Mouse (Mus musculus) liver, postnatal 0 days (tissue): ENCODE measurements around the gene Grxcr1. TPM values are rescaled to one million over a fixed set of nuclear protein-coding genes. Genes with fewer than 3 reads are reported as not detected.

ENCODE experiments used
- ATAC-seq: fragments of 200-750 bp; cut with Nextera tagmentation; 2 replicates; pipeline ENCODE4 v1.8.0; 2017; ENCODE audit warnings: mild to moderate bottlenecking, moderate library complexity
- DNase-seq: peaks from one replicate; pipeline ENCODE4 v3.0.0-alpha.2; 2016
- H3K27ac ChIP-seq: fragments of 300-500 bp; sonication (generic); 2 replicates; pipeline ENCODE4 v1.5.1; 2014; ENCODE audit warnings: antibody characterized with exemption, moderate library complexity, mild to moderate bottlenecking, low read depth
- H3K27me3 ChIP-seq: fragments of 300-500 bp; sonication (generic); 2 replicates; pipeline ENCODE4 v1.6.1; 2014; ENCODE audit warnings: low read length, control low read depth, mixed read lengths; ENCODE audit not compliant: insufficient read depth
- H3K36me3 ChIP-seq: fragments of 300-500 bp; sonication (generic); replicated peaks from 2 replicates; pipeline ENCODE4 v1.6.1; 2014; ENCODE audit warnings: mild to moderate bottlenecking, control low read depth, low read length, moderate library complexity, mixed read lengths; ENCODE audit not compliant: insufficient read depth
- H3K4me1 ChIP-seq: fragments of 300-500 bp; sonication (generic); 2 replicates; pipeline ENCODE4 v1.6.1; 2014; ENCODE audit warnings: antibody characterized with exemption, mild to moderate bottlenecking, control low read depth; ENCODE audit not compliant: insufficient read depth
- H3K4me2 ChIP-seq: fragments of 300-500 bp; sonication (generic); 2 replicates; pipeline ENCODE4 v1.6.1; 2014; ENCODE audit warnings: low read depth, mild to moderate bottlenecking, low read length, moderate library complexity, mixed read lengths
- H3K4me3 ChIP-seq: fragments of 300-500 bp; sonication (generic); 2 replicates; pipeline ENCODE4 v1.5.1; 2014; ENCODE audit warnings: low read depth, low read length
- H3K9ac ChIP-seq: fragments of 300-500 bp; sonication (generic); replicated peaks from 2 replicates; pipeline ENCODE4 v1.6.1; 2014; ENCODE audit warnings: mild to moderate bottlenecking, moderate library complexity
- H3K9me3 ChIP-seq: fragments of 300-500 bp; sonication (generic); 2 replicates; pipeline ENCODE4 v1.6.1; 2016; ENCODE audit warnings: mild to moderate bottlenecking, control low read depth, low read length, mixed read lengths
- CTCF ChIP-seq: sonication (generic); IDR thresholded peaks from 2 replicates; pipeline ENCODE4 v1.5.1; 2016; ENCODE audit warnings: antibody characterized with exemption, low read depth
- EP300 ChIP-seq: IDR thresholded peaks from 2 replicates; pipeline ENCODE4 v1.6.1; 2016; ENCODE audit warnings: antibody characterized with exemption, low read depth, mild to moderate bottlenecking
- WGBS: fragments of 180-500 bp; shearing (Covaris S2); extraction: QIAGEN DNeasy Blood & Tissue Kit; methylation state at CpG from one replicate; pipeline ENCODE4 v1.1.7; 2014; ENCODE audit not compliant: insufficient replicate concordance; 5-methylcytosine and 5-hydroxymethylcytosine counted together
- polyA plus RNA-seq: library from polyadenylated mRNA; unstranded; fragments of >200 nt; fragmentation: Nextera tagmentation; extraction: Ambion mirVana; gene quantifications from 2 replicates; pipeline ENCODE4 v1.2.1, GENCODE M21; 2015

The Grxcr1 gene
- polyA plus RNA-seq, 1 experiment from 2014 or later = not detected

DNA sequence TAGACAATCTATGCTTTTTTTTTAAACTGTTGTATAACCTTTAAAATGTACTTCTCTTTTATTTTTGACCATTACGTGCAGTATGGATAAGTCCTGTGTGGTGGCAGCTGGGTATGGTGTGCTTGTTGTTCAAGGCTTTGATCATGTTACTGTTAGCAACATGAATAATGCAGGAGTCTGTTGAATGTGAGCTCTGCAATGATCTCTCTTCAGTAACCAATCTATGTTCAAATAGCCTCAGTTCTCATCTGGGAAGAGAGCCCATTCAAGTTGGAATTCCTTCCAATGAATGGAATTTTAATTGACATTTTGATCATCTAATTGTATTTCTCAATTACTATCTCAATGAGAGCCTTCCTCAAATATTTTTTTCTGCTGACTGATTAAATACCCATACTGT lies 115.2 kb downstream of the Grxcr1 start:
- TF ChIP-seq EP300 (no peak), CTCF (no peak)
- H3K27ac ChIP-seq = no peak overlapping the region
- no peak overlapping the region for H3K4me3 ChIP-seq
- H3K9me3 ChIP-seq = no peaks in the 10 kb centered on the region
- DNase-seq = no peak
- no peaks in the 10 kb centered on the region for H3K27me3 ChIP-seq
- H3K36me3 ChIP-seq = no peaks in the 10 kb centered on the region
- H3K9ac ChIP-seq = no peak overlapping the region
- H3K4me2 ChIP-seq = no peak overlapping the region
- WGBS = 63% methylated on average over 1 of the region's 1 CpGs
- no peaks in the 10 kb centered on the region for H3K4me1 ChIP-seq
- no peak for ATAC-seq

DNA sequence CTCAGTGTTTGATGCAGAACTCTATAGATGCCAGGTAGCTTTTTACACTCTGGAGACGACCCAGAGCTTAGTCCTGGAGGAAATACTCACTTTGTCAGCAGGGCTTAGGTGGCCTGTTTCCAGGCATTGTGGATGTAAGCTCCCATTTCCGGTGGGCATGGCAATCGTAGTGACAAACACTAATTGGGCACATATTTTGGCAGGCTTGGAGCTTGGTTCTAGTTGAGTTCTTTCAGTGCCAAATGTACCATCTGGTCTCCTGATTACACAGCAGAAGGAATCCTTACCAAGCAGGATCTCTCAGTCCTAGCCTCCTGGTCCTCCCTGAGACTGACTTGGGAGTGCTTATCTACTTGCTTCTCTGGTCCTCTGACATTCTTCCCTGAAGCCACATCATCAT lies 118.3 kb downstream of the Grxcr1 start:
- Histone ChIP-seq H3K4me1 (no peaks in the 10 kb centered on the region), H3K4me3 (no peak overlapping the region), H3K9ac (no peak overlapping the region), H3K9me3 (no peaks in the 10 kb centered on the region), H3K36me3 (no peaks in the 10 kb centered on the region), H3K27ac (no peak overlapping the region), H3K4me2 (no peak overlapping the region), H3K27me3 (no peaks in the 10 kb centered on the region)
- 36% methylated on average over 3 of the region's 3 CpGs for WGBS
- no peak for DNase-seq
- TF ChIP-seq EP300 (no peak), CTCF (no peak)
- no peak for ATAC-seq

GRCm38 (mm10) chr5:68150347-68151043 lies 118.9 kb downstream of the Grxcr1 start:
- H3K27me3 ChIP-seq = no peaks in the 10 kb centered on the region
- DNase-seq (no peak), ATAC-seq (no peak)
- no peak overlapping the region for H3K27ac ChIP-seq
- H3K36me3 ChIP-seq = no peaks in the 10 kb centered on the region
- H3K4me3 ChIP-seq = no peak overlapping the region
- TF ChIP-seq EP300 (no peak), CTCF (no peak)
- 73% methylated on average over 4 of the region's 4 CpGs for WGBS
- no peaks in the 10 kb centered on the region for H3K4me1 ChIP-seq
- H3K9me3 ChIP-seq = no peaks in the 10 kb centered on the region
- no peak overlapping the region for H3K9ac ChIP-seq
- H3K4me2 ChIP-seq = no peak overlapping the region

GRCm38 (mm10) chr5:68162503-68162902 lies 130.9 kb downstream of the Grxcr1 start:
- Histone ChIP-seq H3K4me1 (no peaks in the 10 kb centered on the region), H3K9me3 (no peaks in the 10 kb centered on the region), H3K36me3 (no peaks in the 10 kb centered on the region), H3K4me3 (no peak overlapping the region), H3K27me3 (no peaks in the 10 kb centered on the region), H3K27ac (no peak overlapping the region), H3K4me2 (no peak overlapping the region), H3K9ac (no peak overlapping the region)
- ATAC-seq (no peak), DNase-seq (no peak)
- WGBS = 50% methylated on average over 2 of the region's 2 CpGs
- TF ChIP-seq EP300 (no peak), CTCF (no peak)

DNA sequence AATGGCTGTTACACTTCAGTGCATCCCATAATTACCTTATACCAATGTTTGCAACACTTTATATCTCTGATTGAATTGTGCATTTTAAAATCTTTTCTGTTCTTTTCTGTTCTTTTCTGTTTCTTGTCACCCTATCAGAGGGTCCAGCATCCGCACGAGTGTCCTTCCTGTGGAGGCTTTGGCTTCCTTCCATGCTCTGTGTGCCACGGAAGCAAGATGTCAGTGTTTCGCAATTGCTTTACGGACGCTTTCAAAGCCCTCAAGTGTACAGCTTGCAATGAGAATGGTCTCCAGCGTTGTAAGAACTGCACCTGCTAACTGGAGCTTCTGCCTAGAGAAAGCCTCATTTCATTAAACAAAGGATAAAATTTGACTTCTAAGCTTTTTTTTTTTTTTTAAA lies 134.3 kb downstream of the Grxcr1 start:
- no peak for ATAC-seq
- DNase-seq = no peak
- no peaks in the 10 kb centered on the region for H3K4me1 ChIP-seq
- no peaks in the 10 kb centered on the region for H3K36me3 ChIP-seq
- no peak overlapping the region for H3K9ac ChIP-seq
- whole genome bisulfite sequencing = 42% methylated on average over 7 of the region's 7 CpGs
- no peaks in the 10 kb centered on the region for H3K27me3 ChIP-seq
- no peak overlapping the region for H3K4me3 ChIP-seq
- H3K4me2 ChIP-seq = no peak overlapping the region
- no peaks in the 10 kb centered on the region for H3K9me3 ChIP-seq
- TF ChIP-seq CTCF (no peak), EP300 (no peak)
- H3K27ac ChIP-seq = no peak overlapping the region

Other genes starting within 250 kb of the Grxcr1 start
- 17.1 and 18.5 TPM in 2 replicates for gene Atp8a1, start 184.4 kb upstream of the Grxcr1 start, polyA plus RNA-seq
- gene Gm5108, start 90.2 kb upstream of the Grxcr1 start, polyA plus RNA-seq = not detected in 2 replicates
- not detected in 2 replicates for gene Gm21905, start 85.4 kb upstream of the Grxcr1 start, polyA plus RNA-seq